Mouse (Mus musculus) limb, embryonic 10.5 days (tissue): ENCODE measurements around the gene Gm21981. TPM values are rescaled to one million over a fixed set of nuclear protein-coding genes. Genes with fewer than 3 reads are reported as not detected.

ENCODE experiments used
- DNase-seq: peaks from one replicate; pipeline ENCODE4 v3.0.0-alpha.2; 2017; ENCODE audit warnings: low spot score
- H3K27ac ChIP-seq: fragments of 300-500 bp; sonication (generic); 2 replicates; pipeline ENCODE4 v1.5.1; 2016; ENCODE audit warnings: mild to moderate bottlenecking
- H3K27me3 ChIP-seq: fragments of 300-500 bp; sonication (generic); 2 replicates; pipeline ENCODE4 v1.6.1; 2016; ENCODE audit warnings: low read depth, mild to moderate bottlenecking; ENCODE audit not compliant: poor library complexity, severe bottlenecking
- H3K36me3 ChIP-seq: fragments of 300-500 bp; sonication (generic); 2 replicates; pipeline ENCODE4 v1.6.1; 2016; ENCODE audit warnings: mild to moderate bottlenecking, moderate library complexity
- H3K4me1 ChIP-seq: fragments of 300-500 bp; sonication (generic); 2 replicates; pipeline ENCODE4 v1.6.1; 2016
- H3K4me3 ChIP-seq: fragments of 300-500 bp; sonication (generic); 2 replicates; pipeline ENCODE4 v1.5.1; 2016; ENCODE audit warnings: mild to moderate bottlenecking, moderate library complexity
- H3K9me3 ChIP-seq: fragments of 300-500 bp; sonication (generic); replicated peaks from 2 replicates; pipeline ENCODE4 v1.6.1; 2016; ENCODE audit warnings: mild to moderate bottlenecking
- WGBS: fragments of 180-500 bp; shearing (Covaris S2); methylation state at CpG from one replicate; pipeline ENCODE4 v1.1.7; 2016; 5-methylcytosine and 5-hydroxymethylcytosine counted together
- polyA plus RNA-seq: library from polyadenylated mRNA; unstranded; fragments of >200 nt; fragmentation: Nextera tagmentation; extraction: Ambion mirVana; gene quantifications from 2 replicates; pipeline ENCODE4 v1.2.1, GENCODE M21; 2016

Gm21981 gene
- polyA plus RNA-seq, 1 experiment from 2014 or later, result 0.23 TPM

- Histone ChIP-seq H3K4me3 (no peak overlapping the region), H3K9me3 (no peaks in the 10 kb centered on the region), H3K27me3 (no peaks in the 10 kb centered on the region), H3K4me1 (no peaks in the 10 kb centered on the region), H3K27ac (no peak overlapping the region), H3K36me3 (no peaks in the 10 kb centered on the region)
- WGBS, result 81% methylated on average over 2 of the region's 2 CpGs
- no peak for DNase-seq
These were observed 51.3 kb downstream of the Gm21981 start for GRCm38 (mm10) chr17:47642992-47643391.

Other genes with a start within 250 kb of the Gm21981 start
- gene Taf8, start 192.2 kb downstream of the Gm21981 start, polyA plus RNA-seq, result 32.1 and 36.8 TPM in 2 replicates
- 405 and 413 TPM in 2 replicates for gene Ccnd3, start 189.4 kb downstream of the Gm21981 start, polyA plus RNA-seq
- 41.3 and 48.3 TPM in 2 replicates for gene Bysl, start 83.0 kb downstream of the Gm21981 start, polyA plus RNA-seq
- gene Med20, start 82.9 kb downstream of the Gm21981 start, polyA plus RNA-seq, result 51.6 and 53.4 TPM in 2 replicates
- 0.81 and 2.1 TPM in 2 replicates for gene Gm20517, start 82.9 kb downstream of the Gm21981 start, polyA plus RNA-seq
- gene Usp49, start 63.8 kb downstream of the Gm21981 start, polyA plus RNA-seq, result 5.5 and 6.8 TPM in 2 replicates
- gene Tomm6, start 6.1 kb downstream of the Gm21981 start, polyA plus RNA-seq, result 364 and 404 TPM in 2 replicates
- 5.0 and 7.3 TPM in 2 replicates for gene Frs3, start 5.4 kb downstream of the Gm21981 start, polyA plus RNA-seq
- 0.56 and 0.76 TPM in 2 replicates for gene Prickle4, start 281 bp upstream of the Gm21981 start, polyA plus RNA-seq
- not detected in 2 replicates for gene Pgc, start 32.4 kb upstream of the Gm21981 start, polyA plus RNA-seq
- gene Tfeb, start 42.6 kb upstream of the Gm21981 start, polyA plus RNA-seq, result 1.5 and 2.3 TPM in 2 replicates
- 18.9 and 21.6 TPM in 2 replicates for gene Mdfi, start 140.2 kb upstream of the Gm21981 start, polyA plus RNA-seq
- 23.2 and 27.2 TPM in 2 replicates for gene Foxp4, start 230.2 kb upstream of the Gm21981 start, polyA plus RNA-seq